Mouse (Mus musculus): ENCODE data around the gene Sik3. TPM values are rescaled to one million over a fixed set of nuclear protein-coding genes. Genes with fewer than 3 reads are reported as not detected.

Gene Sik3
- total and polyA plus RNA-seq, 3 experiments = 30.7 to 81.1 (median 62.1) TPM

DNA sequence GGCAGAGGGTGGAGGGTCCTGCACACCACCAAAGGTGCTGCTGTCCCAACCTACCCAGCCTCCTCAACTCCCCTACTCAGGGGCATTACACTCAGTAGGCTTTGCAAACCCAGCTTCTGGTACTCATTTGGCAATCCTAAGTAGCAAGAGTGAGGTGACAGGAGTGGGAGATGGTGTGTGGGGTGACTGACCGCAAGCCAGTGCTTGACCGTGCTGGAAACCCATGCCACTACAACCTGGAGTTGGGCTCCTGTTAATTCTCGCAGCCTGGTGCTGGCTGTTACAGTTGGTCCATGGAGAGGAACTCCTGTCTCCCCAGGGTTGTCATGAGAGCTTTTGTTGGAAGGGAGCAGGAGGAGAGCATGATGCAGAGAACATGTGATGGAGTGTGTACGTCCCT lies 258.2 kb downstream of the Sik3 start:
- intact Hi-C loops (cut with DNase I) = no loop called here
- no peak overlapping the region for H3K9ac ChIP-seq (ENCODE audit: low read depth, low read length)
- no peaks in the 10 kb centered on the region for H3K36me3 ChIP-seq (ENCODE audit: control insufficient read depth, insufficient read depth, low read length)
- H3K27me3 ChIP-seq (ENCODE audit: control insufficient read depth, insufficient read depth, low read length) = no peaks in the 10 kb centered on the region
- H3K27ac ChIP-seq = no peak overlapping the region
- no peak for TF ChIP-seq POLR2A (IDR thresholded peaks at IDR 0.05; ENCODE audit: insufficient read depth, low read depth, low read length)
- TF ChIP-seq CTCF (IDR thresholded peaks at IDR 0.05) = no peak
- TF ChIP-seq EP300 (IDR thresholded peaks at IDR 0.05; ENCODE audit: insufficient read depth, low read depth, low read length) = no peak
- no peaks in the 10 kb centered on the region for H3K79me2 ChIP-seq (replicated peaks; ENCODE audit: control insufficient read depth, insufficient read depth, low read length)
- DNase-seq = no peak
- no peak overlapping the region for H3K4me3 ChIP-seq
- peaks cover 4% of the 10 kb centered on the region; the same call in 1 of the 2 replicates for H3K4me1 ChIP-seq (ENCODE audit: control insufficient read depth, insufficient read depth, low read length)
- 78% methylated on average over 4 of the region's 4 CpGs for WGBS

DNA sequence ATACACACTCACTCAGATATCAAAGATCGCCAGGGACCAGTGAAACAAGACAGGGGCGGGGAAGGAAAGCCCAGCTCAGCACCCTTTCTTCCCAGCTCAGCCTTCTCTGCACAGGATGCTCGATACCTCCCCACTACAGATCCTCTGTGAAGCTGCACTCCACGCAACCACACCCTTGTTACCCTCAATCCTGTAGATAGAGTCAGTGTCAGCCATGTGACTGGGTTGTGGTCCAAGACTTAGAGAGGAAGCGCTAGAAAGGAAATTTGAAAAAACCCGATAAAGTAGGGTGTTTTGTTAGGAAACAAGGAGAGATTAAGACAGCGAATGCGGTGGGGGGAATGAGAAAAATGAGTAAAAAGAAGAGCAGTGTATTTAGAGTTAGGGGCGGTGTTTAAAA lies 259.4 kb downstream of the Sik3 start:
- no peaks in the 10 kb centered on the region for H3K79me2 ChIP-seq (replicated peaks; ENCODE audit: control insufficient read depth, insufficient read depth, low read length)
- H3K27me3 ChIP-seq (ENCODE audit: control insufficient read depth, insufficient read depth, low read length) = no peaks in the 10 kb centered on the region
- H3K4me3 ChIP-seq = no peak overlapping the region
- peaks cover 4% of the 10 kb centered on the region; the same call in 1 of the 2 replicates for H3K4me1 ChIP-seq (ENCODE audit: control insufficient read depth, insufficient read depth, low read length)
- H3K9ac ChIP-seq (ENCODE audit: low read depth, low read length) = no peak overlapping the region
- no peak overlapping the region for H3K27ac ChIP-seq
- TF ChIP-seq POLR2A (IDR thresholded peaks at IDR 0.05; ENCODE audit: insufficient read depth, low read depth, low read length) (no peak), CTCF (IDR thresholded peaks at IDR 0.05) (no peak), EP300 (IDR thresholded peaks at IDR 0.05; ENCODE audit: insufficient read depth, low read depth, low read length) (no peak)
- intact Hi-C loops (cut with DNase I) = no loop called here
- WGBS = 43% methylated on average over 9 of the region's 9 CpGs
- no peak for DNase-seq
- H3K36me3 ChIP-seq (ENCODE audit: control insufficient read depth, insufficient read depth, low read length) = no peaks in the 10 kb centered on the region; the same call in 1 of the 2 replicates

DNA sequence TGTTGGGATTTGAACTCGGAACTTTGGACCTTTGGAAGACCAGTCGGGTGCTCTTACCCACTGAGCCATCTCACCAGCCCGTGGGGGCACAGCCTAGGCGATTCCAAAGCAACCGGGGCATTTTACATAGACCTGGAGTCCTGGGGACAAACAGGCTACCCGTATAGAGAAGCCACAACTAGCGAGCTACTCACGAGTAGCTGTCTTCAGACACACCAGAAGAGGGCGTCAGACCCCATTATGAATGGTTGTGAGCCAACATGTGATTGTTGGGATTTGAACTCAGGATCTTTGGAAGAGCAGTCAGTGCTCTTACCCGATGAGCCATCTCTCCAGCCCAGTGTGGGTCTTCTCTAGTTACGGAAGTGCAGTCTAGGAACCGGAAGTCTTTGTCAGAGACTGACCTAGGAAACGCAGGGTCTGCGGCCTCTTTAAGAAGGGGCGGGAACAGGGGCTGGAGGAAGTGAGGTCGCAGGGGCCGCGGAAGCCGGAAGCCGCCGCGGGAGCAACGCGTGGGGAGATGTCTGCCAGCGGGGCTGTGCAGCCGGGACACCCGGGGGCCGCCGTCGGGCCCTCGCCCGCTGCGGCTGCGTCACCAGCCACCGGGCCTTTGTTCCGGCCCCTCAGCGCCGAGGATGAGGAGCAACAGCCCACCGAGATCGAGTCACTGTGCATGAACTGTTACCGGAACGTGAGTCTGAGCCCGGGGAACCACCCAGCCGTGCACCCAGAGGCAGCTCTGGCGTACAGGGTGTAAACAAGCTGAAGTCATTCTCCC lies 260.2 kb downstream of the Sik3 start, which contains the start of gene Zpr1:
TSS of gene Zpr1 (plus strand) at position 388 of the 778 bp plus-strand sequence.
- Histone ChIP-seq H3K27me3 (ENCODE audit: control insufficient read depth, insufficient read depth, low read length) (no peaks in the 10 kb centered on the region), H3K4me3 (peak within 1 kb of the TSS; percentile 77), H3K36me3 (ENCODE audit: control insufficient read depth, insufficient read depth, low read length) (no peaks in the 10 kb centered on the region; the same call in 1 of the 2 replicates), H3K27ac (peak within 1 kb of the TSS; percentile 66), H3K79me2 (replicated peaks; ENCODE audit: control insufficient read depth, insufficient read depth, low read length) (no peaks in the 10 kb centered on the region), H3K4me1 (ENCODE audit: control insufficient read depth, insufficient read depth, low read length) (peaks cover 5% of the 10 kb centered on the region), H3K9ac (ENCODE audit: low read depth, low read length) (peak within 1 kb of the TSS; percentile 66)
- peak; percentile 91 to 92 for DNase-seq
- intact Hi-C loops (cut with DNase I) = no loop called here
- TF ChIP-seq CTCF (IDR thresholded peaks at IDR 0.05) = peak; percentile 63
- peak; percentile 54 for TF ChIP-seq POLR2A (IDR thresholded peaks at IDR 0.05; ENCODE audit: insufficient read depth, low read depth, low read length)
- 0 out of 2 replicates have a peak, but pooled peaks have one; percentile 46 for TF ChIP-seq EP300 (IDR thresholded peaks at IDR 0.05; ENCODE audit: insufficient read depth, low read depth, low read length)
- whole genome bisulfite sequencing = 4% methylated on average over 45 of the region's 45 CpGs

Other genes with a start within 250 kb of the Sik3 start
- 1 to 10 TPM; 6.0 to 6.2 TPM for gene Cep164, start 184.1 kb upstream of the Sik3 start, total RNA-seq (2021)
- gene Cep164, start 184.1 kb upstream of the Sik3 start, polyA plus RNA-seq (2012; rRNA removed) = 6.0 and 7.4 TPM in 2 replicates
- 10 to 100 TPM; 29.5 to 30.6 TPM for gene Bace1, start 174.2 kb upstream of the Sik3 start, total RNA-seq (2021)
- gene Bace1, start 174.2 kb upstream of the Sik3 start, polyA plus RNA-seq (2012; rRNA removed) = 22.7 and 25.3 TPM in 2 replicates
- 10 to 100 TPM; 12.2 to 13.9 TPM for gene Pcsk7, start 106.3 kb upstream of the Sik3 start, total RNA-seq (2021)
- 18.4 and 26.8 TPM in 2 replicates for gene Pcsk7, start 106.3 kb upstream of the Sik3 start, polyA plus RNA-seq (2012; rRNA removed)
- gene Rnf214, start 105.9 kb upstream of the Sik3 start, total RNA-seq (2021) = 10 to 100 TPM; 31.8 to 37.1 TPM
- gene Rnf214, start 105.9 kb upstream of the Sik3 start, polyA plus RNA-seq (2012; rRNA removed) = 12.5 and 21.8 TPM in 2 replicates
- gene Tagln, start 76.8 kb upstream of the Sik3 start, total RNA-seq (2021) = 10 to 100 TPM; 84.0 to 93.6 TPM
- 97.6 and 116 TPM in 2 replicates for gene Tagln, start 76.8 kb upstream of the Sik3 start, polyA plus RNA-seq (2012; rRNA removed)
- 10 to 100 TPM; 71.6 to 81.7 TPM for gene Sidt2, start 57.6 kb upstream of the Sik3 start, total RNA-seq (2021)
- 216 and 414 TPM in 2 replicates for gene Sidt2, start 57.6 kb upstream of the Sik3 start, polyA plus RNA-seq (2012; rRNA removed)
- 10 to 100 TPM; 46.0 to 49.0 TPM for gene Pafah1b2, start 130 bp upstream of the Sik3 start, total RNA-seq (2021)
- gene Pafah1b2, start 130 bp upstream of the Sik3 start, polyA plus RNA-seq (2012; rRNA removed) = 17.1 and 28.8 TPM in 2 replicates
- gene Apoa1, start 215.8 kb downstream of the Sik3 start, total RNA-seq (2021) = not detected
- 0.51 and 2.3 TPM in 2 replicates for gene Apoa1, start 215.8 kb downstream of the Sik3 start, polyA plus RNA-seq (2012; rRNA removed)
- gene Apoc3, start 222.8 kb downstream of the Sik3 start, total RNA-seq (2021) = not detected
- gene Apoc3, start 222.8 kb downstream of the Sik3 start, polyA plus RNA-seq (2012; rRNA removed) = 1.4 and 3.3 TPM in 2 replicates
- gene Apoa4, start 227.9 kb downstream of the Sik3 start, total RNA-seq (2021) = not detected
- gene Apoa4, start 227.9 kb downstream of the Sik3 start, polyA plus RNA-seq (2012; rRNA removed) = 0.09 and 0.10 TPM in 2 replicates